Mouse (Mus musculus): ENCODE results near the gene Iqce. TPM values are rescaled to one million over a fixed set of nuclear protein-coding genes. Genes with fewer than 3 reads are reported as not detected.

Gene Iqce
- total and polyA plus RNA-seq, 3 experiments, result 6.4 to 21.2 TPM; not detected in 1

DNA sequence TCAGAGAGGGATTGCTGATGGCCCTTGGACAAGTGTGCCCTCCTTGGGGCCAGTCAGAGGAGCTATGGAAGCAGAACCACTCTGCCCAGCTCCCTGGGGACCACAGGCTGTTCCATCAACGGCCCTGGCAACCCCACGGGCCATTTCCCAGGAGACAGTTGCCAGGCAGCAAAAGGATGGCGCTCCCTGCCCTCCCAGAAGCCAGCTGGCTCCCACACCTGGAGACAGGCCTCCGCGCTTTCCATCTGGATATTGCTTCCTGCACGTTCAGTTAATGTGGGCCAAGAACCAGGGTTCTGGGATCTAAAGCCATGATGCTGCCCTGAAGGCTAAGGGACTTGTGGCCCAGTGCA is 65.1 kb downstream of the Iqce start:
- Histone ChIP-seq H3K4me3 (ENCODE audit: control insufficient read depth in 1 of 2, insufficient read depth in 1 of 2, low read depth in 2 of 2, low read length in 2 of 2) (no peak overlapping the region), H3K4me1 (ENCODE audit: control insufficient read depth in 1 of 2, insufficient read depth in 2 of 2, low read length in 2 of 2) (peaks cover 2 to 7% of the 10 kb centered on the region in 2 experiments; a peak in 3 of 4 replicates), H3K79me2 (ENCODE audit: control insufficient read depth, insufficient read depth, low read length, poor library complexity) (no peaks in the 10 kb centered on the region), H3K36me3 (ENCODE audit: control insufficient read depth in 1 of 2, insufficient read depth in 2 of 2, low read length in 2 of 2) (peaks cover 0 to 3% of the 10 kb centered on the region in 2 experiments; a peak in 2 of 4 replicates), H3K9me3 (replicated peaks; ENCODE audit: insufficient read depth, low read length) (no peaks in the 10 kb centered on the region), H3K27ac (ENCODE audit: control insufficient read depth, low read depth, low read length) (no peak overlapping the region), H3K9ac (ENCODE audit: control insufficient read depth, low read depth, low read length, poor library complexity, severe bottlenecking) (no peak overlapping the region), H3K27me3 (ENCODE audit: control insufficient read depth in 1 of 2, insufficient read depth in 2 of 2, low read length in 2 of 2) (no peaks in the 10 kb centered on the region)
- no peak for DNase-seq (ENCODE audit: low read depth, low spot score)
- no peak for TF ChIP-seq MAZ (IDR thresholded peaks at IDR 0.05; ENCODE audit: low read depth, low read length)
- TF ChIP-seq MAX (IDR thresholded peaks at IDR 0.05; ENCODE audit: low read length), result no peak
- no peak for TF ChIP-seq E2F4 (IDR thresholded peaks at IDR 0.05; ENCODE audit: borderline replicate concordance, low read depth, low read length)
- no peak for TF ChIP-seq TCF12 (IDR thresholded peaks at IDR 0.05; ENCODE audit: low read depth, low read length)
- TF ChIP-seq NRF1 (IDR thresholded peaks at IDR 0.05; ENCODE audit: insufficient read depth, low read depth, low read length, poor library complexity, severe bottlenecking), result no peak
- no peak for TF ChIP-seq MXI1 (IDR thresholded peaks at IDR 0.05; ENCODE audit: low read depth, low read length)
- no peak for TF ChIP-seq MAFK (IDR thresholded peaks at IDR 0.05; ENCODE audit: borderline replicate concordance, low read depth, low read length)
- no peak for TF ChIP-seq ZKSCAN1 (IDR thresholded peaks at IDR 0.05; ENCODE audit: low read depth, low read length)

GRCm38 (mm10) chr5:140636316-140637057 is 65.7 kb downstream of the Iqce start:
- Histone ChIP-seq H3K9me3 (replicated peaks; ENCODE audit: insufficient read depth, low read length) (no peaks in the 10 kb centered on the region), H3K4me3 (ENCODE audit: control insufficient read depth in 1 of 2, insufficient read depth in 1 of 2, low read depth in 2 of 2, low read length in 2 of 2) (no peak overlapping the region), H3K4me1 (ENCODE audit: control insufficient read depth in 1 of 2, insufficient read depth in 2 of 2, low read length in 2 of 2) (peaks cover 0 to 1% of the 10 kb centered on the region in 2 experiments; a peak in 1 of 4 replicates), H3K79me2 (ENCODE audit: control insufficient read depth, insufficient read depth, low read length, poor library complexity) (no peaks in the 10 kb centered on the region), H3K36me3 (ENCODE audit: control insufficient read depth in 1 of 2, insufficient read depth in 2 of 2, low read length in 2 of 2) (no peaks in the 10 kb centered on the region), H3K9ac (ENCODE audit: control insufficient read depth, low read depth, low read length, poor library complexity, severe bottlenecking) (no peak overlapping the region), H3K27ac (ENCODE audit: control insufficient read depth, low read depth, low read length) (no peak overlapping the region), H3K27me3 (ENCODE audit: control insufficient read depth in 1 of 2, insufficient read depth in 2 of 2, low read length in 2 of 2) (no peaks in the 10 kb centered on the region)
- peak; percentile 30 for DNase-seq (ENCODE audit: low read depth, low spot score)
- TF ChIP-seq MAZ (IDR thresholded peaks at IDR 0.05; ENCODE audit: low read depth, low read length), result no peak
- no peak for TF ChIP-seq HCFC1 (IDR thresholded peaks at IDR 0.05; ENCODE audit: low read depth, low read length)
- no peak for TF ChIP-seq POLR2AphosphoS2 (IDR thresholded peaks at IDR 0.05; ENCODE audit: low read length)
- TF ChIP-seq GATA1 (IDR thresholded peaks at IDR 0.05; ENCODE audit: low read depth, low read length), result 0 out of 2 replicates have a peak, but pooled peaks have one; percentile 3
- TF ChIP-seq TAL1 (IDR thresholded peaks at IDR 0.05; ENCODE audit: low read length), result no peak
- TF ChIP-seq SIN3A (IDR thresholded peaks at IDR 0.05; ENCODE audit: low read length), result no peak
- peak; percentile 20 to 29 (median 24); a peak in 3 of 6 replicates for TF ChIP-seq CTCF (IDR thresholded peaks at IDR 0.05 in 2 of 3, conservative IDR thresholded peaks at IDR 0.05 in 1 of 3; ENCODE audit: control insufficient read depth in 1 of 3, insufficient read depth in 1 of 3, low read depth in 2 of 3, low read length in 3 of 3, poor library complexity in 1 of 3, severe bottlenecking in 1 of 3)
- no peak for TF ChIP-seq MYB (IDR thresholded peaks at IDR 0.05; ENCODE audit: low read depth, low read length)
- no peak for TF ChIP-seq JUND (IDR thresholded peaks at IDR 0.05; ENCODE audit: low read depth, low read length)
- TF ChIP-seq GABPA (IDR thresholded peaks at IDR 0.05; ENCODE audit: low read depth, low read length), result no peak
- TF ChIP-seq CHD1 (IDR thresholded peaks at IDR 0.05; ENCODE audit: low read depth, low read length), result no peak

Data from MEL (cell line).